8 mouse cellular contexts compared by ENCODE assay signal in genomic region chr2:18607586-18608259, GRCm38 (mm10).
DNase-seq lines count a peak whose midpoint lies in the region; ATAC-seq lines count a peak whose summit lies in the region.

No protein-coding gene starts in this region.

- DNase-seq in cerebellum, postnatal 14 days = no peak
- DNase-seq in spleen, adult 12 weeks (ENCODE audit: low spot score) = peak; percentile 1
- no peak for DNase-seq in spleen, postnatal 36 days (ENCODE audit: low spot score in 2 of 2)
- DNase-seq in thymus, postnatal 14 days = peak; percentile 51
- DNase-seq in right cerebral cortex, adult 18-20 months = no peak

- peaks cover 19% of the 10 kb centered on the region for H3K4me1 ChIP-seq in hindbrain, embryonic 12.5 days

- H3K4me3 ChIP-seq in hindbrain, embryonic 12.5 days = peak overlapping the region; percentile 37

- peak; percentile 63 for ATAC-seq in cerebellum, adult (ENCODE audit: insufficient number of reproducible peaks, low FRiP score, low TSS enrichment)
- ATAC-seq in hindbrain, embryonic 12.5 days (ENCODE audit: low FRiP score) = peak; percentile 36
- ATAC-seq in megakaryocyte progenitor cell, adult 5-6 weeks (replicated peaks; ENCODE audit: poor library complexity) = peak; percentile 60

- peak overlapping the region; percentile 58 for H3K4me2 ChIP-seq in hindbrain, embryonic 12.5 days (replicated peaks)

- H3K27me3 ChIP-seq in hindbrain, embryonic 12.5 days = peaks cover 62% of the 10 kb centered on the region

- no peaks in the 10 kb centered on the region for H3K9me3 ChIP-seq in hindbrain, embryonic 12.5 days (replicated peaks)

- H3K9ac ChIP-seq in hindbrain, embryonic 12.5 days = peak overlapping the region; percentile 57

- no peaks in the 10 kb centered on the region for H3K36me3 ChIP-seq in hindbrain, embryonic 12.5 days

- under 1% methylated on average over 14 of the region's 14 CpGs for WGBS in hindbrain, embryonic 12.5 days

- H3K27ac ChIP-seq in hindbrain, embryonic 12.5 days = no peak overlapping the region

Comparison
In these comparisons a context has a peak if more than half of its experiments do, and no peak if none do; other contexts are left out.
1. DNase-seq: peak in spleen, adult 12 weeks (single experiment) and thymus, postnatal 14 days (single experiment); none in cerebellum, postnatal 14 days (0 of 2), spleen, postnatal 36 days (0 of 2) and right cerebral cortex, adult 18-20 months (single experiment).
2. Peak in every context shown above with its lines, with median percentiles within 50 percentile points of each other: ATAC-seq.